Mouse (Mus musculus) gastrocnemius, adult 8-10 months (tissue): ENCODE measurements around the gene Atp8a2. TPM values are rescaled to one million over a fixed set of nuclear protein-coding genes. Genes with fewer than 3 reads are reported as not detected.
"Not testable (repeated sequence)": the region's sequence is repeated elsewhere in the genome, so short reads cannot be mapped to it uniquely, and the experiment has no call there.

ENCODE experiments used
- DNase-seq, 2 experiments: peaks; one replicate each; pipeline ENCODE4 v3.0.0; 2022; ENCODE audit warnings: low spot score in 2 of 2
- total RNA-seq, 4 experiments: library from RNA; stranded (reverse); gene quantifications; 2 replicates each; pipeline ENCODE4 v1.2.4; 2022

The Atp8a2 gene
- total RNA-seq, 4 experiments from 2014 or later: 0.38 to 0.51 (median 0.42) TPM

- no peak for DNase-seq
These were observed 343.8 kb downstream of the Atp8a2 start for GRCm38 (mm10) chr14:59853139-59853538.

DNA sequence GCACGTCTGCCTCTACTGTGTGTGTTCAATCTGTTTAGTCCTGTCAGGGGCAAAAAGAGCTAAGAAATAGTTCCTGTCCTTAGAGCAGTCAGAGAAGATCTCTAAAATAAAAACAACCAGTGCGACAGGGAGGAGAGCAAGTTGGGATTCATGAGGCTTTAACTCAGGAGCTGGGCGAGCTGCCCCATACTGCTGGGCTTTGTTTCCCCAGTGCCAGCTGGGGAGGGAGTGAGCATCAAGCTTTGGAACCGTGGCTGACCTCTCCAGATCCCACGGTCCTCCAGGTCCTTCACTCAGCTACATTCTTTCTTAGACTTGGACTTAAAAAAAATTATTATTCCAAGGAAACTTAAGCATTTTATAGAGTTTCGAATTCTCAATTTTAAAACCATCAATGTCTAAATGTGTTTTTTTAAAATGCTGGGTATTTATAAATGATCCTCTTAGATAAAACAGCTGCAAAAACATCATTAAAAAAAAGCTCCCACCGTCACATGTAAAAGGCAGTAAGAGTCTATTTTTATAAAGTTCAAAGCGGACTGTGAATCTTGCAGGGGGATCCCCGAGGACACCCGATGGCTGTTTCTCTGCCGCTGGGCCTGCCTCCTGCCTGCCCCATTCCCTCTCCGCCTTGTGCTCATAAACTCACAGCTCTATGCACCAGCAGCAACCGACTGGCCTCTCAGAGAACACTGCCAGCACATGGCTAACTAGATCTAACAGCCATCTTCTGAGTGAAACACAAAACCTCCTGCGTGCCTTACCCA, 350.2 kb downstream of the Atp8a2 start:
- no peak for DNase-seq

DNA sequence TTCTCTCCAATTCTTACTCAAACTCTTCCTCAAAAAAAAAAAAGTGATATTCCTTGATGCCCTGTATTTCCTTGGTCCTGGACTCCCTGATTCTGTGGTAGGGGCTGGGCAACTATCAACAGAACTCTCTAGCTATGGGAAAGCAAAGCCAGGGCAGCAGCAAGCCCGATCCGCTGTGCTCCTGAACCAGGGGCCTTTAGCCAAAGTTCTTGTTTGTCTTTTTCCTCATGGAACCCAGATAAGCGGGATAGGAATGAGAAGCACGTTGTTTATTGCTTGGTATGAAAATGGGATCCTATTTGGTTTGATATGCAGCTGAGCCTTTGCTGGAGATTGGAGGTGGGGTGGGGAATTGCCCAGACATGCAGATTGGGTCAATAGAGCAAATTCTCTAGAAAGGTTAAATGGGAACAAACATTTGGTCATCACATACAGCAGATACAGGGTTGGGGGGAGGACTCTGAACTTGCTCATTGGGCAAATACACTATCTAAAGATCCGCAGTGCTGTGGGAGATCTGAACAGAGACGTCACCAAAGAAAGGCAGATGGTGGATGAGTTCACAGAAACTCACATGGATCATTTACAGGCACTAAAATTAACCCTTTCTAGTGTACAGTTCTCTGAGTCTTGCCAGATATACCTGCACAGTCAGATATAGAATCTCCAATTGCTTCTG, 353.6 kb downstream of the Atp8a2 start:
- no peak for DNase-seq

GRCm38 (mm10) chr14:59839951-59840720, 356.8 kb downstream of the Atp8a2 start:
- no peak for DNase-seq

- not testable (repeated sequence) for DNase-seq
These were observed 358.3 kb downstream of the Atp8a2 start for GRCm38 (mm10) chr14:59838446-59839259.

DNA sequence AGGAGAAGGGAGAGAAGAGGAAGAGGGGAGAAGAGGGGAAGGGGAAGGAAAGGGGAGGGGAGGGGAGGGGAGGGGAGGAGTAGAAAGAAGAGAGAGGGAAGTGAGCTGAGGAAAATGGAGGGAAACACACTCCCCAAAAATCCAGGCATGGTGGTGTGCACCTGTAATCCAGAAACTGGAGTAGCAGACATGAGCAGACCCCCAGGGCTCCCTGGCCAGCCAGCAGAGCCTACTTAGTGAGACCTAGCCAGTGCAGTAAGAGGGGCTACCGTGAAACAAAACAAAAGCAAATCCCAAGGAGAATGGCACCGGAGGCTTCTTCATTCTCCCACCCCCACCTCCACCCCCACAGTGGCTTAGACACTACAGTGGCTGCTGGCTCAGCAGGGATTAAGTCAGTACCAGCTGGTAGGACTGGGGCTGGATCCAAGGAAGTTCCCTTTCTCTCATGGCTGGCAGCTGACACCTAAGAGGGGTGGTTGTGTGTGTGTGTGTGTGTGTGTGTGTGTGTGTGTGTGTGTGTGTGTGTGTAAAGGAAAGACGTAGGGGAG, 359.2 kb downstream of the Atp8a2 start:
- DNase-seq: not testable (repeated sequence)

DNA sequence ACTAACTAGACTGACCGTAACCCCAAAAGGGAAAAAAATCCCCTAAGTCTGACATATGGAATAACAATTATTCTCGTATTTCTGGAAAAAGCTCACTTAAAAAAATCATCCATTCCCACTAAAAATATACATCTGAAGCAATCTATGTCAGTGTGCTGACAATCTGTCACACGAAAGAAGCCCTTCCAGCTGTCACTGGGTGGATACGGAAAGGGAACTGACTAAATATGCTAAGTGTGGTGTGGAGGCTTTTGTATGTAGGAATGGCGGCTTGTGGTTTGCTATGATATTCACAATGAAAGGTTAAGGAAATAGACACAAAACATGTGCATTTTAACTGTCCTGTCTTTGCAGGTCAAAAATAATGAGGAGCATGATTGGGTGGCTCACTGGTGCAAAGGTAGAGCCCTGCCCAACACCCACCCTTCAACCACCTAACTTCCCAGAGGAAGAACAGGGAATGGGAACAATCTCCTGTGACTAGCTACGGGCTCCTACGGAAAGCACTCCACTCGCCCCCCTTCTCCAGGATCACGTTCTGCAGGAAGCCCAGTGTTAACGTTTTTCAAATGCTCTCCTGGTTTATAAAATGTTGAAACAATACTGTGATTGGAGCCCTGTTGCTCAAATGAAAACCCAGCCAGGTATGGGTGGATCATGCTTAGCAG, 360.0 kb downstream of the Atp8a2 start:
- no peak for DNase-seq

DNA sequence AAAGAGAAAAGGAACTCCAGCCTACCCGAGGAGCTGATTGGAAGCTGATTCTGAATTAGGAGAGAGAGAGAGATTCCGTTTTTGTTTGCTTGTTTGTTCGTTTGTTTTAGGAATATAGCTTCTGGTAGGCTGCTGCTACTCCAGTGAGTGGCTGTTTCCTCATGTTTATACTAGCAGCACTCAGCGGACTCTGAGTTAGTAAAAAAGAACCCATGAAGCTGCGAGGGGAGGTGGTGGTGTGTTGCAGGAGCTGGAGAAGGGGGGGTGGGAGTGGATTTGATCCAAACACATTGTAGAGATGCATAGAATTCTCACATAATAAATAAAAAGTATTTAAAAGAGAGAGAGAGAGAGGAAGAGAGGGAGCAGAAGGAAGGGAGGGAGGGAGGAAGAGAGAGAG, 367.4 kb downstream of the Atp8a2 start:
- no peak for DNase-seq

- no peak for DNase-seq
These were observed 369.6 kb downstream of the Atp8a2 start for GRCm38 (mm10) chr14:59827409-59827808.

DNA sequence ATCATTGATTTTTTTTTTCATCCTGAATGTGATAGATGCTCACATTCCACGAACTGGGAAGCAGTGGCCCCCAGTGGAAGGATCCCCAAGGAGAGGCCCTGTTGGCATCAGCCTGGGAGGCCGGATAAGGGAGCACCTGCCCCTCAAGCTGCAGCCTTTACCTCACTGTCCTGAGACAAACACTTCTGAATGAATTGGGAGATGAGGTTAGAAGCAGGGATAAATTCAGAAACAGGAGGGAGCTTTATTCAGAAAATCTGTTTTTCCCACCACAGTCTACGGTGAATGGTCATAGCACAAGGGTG, 376.9 kb downstream of the Atp8a2 start:
- DNase-seq: no peak

- no peak for DNase-seq
These were observed 377.5 kb downstream of the Atp8a2 start for GRCm38 (mm10) chr14:59819215-59820114.

DNA sequence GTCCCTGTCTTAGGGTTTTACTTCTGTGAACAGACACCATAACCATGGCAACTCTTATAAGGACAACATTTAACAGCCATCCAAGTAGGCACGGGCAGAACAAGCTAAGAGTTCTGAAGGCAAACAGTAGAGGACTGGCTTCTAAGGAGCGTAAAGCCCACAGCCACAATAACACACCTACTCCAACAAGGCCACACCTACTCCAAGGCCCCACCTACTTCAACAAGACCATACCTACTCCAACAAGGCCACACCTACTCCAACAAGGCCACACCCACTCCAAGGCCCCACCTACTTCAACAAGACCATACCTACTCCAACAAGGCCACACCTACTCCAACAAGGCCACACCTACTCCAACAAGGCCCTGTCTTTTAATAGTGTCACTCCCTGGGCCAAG, 386.7 kb downstream of the Atp8a2 start:
- not testable (repeated sequence) for DNase-seq

DNA sequence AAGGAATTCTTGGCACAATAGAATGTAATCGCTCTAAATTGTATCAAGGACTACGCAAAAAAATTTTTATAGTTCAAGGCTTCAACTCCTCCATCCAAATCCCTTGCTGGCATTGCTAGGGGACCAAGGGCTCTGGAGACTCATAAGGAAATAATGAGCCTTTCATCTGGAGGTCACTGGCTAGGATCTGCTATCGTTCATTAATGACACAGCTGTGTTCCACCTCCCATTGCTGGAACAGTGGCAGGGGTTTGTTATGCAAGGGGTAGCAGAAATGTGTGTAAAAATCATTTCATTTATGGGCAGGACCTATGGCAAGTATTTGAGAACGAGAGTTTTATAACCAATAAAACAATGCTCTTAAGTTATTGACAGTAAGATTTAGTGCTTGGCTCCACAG, 387.2 kb downstream of the Atp8a2 start:
- no peak for DNase-seq

DNA sequence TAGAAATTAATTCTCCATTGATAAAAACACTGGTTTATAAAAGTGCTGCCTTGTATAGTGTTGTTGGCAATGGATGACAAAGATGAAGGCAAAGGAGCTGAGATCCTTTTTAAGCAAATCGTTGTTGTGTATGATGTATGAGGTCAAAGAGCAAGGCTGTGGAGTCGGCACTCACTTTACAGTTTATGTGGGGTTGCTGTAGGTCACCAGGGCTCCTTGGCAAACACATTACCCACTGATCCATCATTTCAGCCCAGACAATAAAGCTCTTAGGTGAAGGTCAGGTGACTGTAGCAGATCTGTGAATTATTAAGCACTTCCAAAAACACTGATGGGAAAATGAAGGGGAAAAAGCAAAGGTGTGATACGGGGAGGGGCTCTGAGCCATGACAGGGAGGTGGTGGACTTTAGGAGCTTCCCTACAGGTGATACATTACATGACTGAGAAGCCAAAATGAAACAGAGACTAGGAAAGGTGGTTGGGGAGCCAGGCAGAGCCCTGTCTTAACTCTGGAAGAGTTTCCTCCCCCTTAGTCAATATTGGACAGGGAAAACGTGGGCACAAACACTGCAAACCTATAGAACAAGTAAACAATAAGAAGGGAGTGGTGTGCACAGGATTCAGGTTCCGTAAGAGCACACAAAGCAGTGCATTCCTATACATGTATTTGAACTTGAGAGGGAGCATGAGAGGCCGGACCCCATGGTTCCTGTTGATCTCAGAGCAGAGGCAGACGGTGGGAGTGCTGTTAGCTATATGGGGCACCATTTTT, 389.3 kb downstream of the Atp8a2 start:
- no peak for DNase-seq

DNA sequence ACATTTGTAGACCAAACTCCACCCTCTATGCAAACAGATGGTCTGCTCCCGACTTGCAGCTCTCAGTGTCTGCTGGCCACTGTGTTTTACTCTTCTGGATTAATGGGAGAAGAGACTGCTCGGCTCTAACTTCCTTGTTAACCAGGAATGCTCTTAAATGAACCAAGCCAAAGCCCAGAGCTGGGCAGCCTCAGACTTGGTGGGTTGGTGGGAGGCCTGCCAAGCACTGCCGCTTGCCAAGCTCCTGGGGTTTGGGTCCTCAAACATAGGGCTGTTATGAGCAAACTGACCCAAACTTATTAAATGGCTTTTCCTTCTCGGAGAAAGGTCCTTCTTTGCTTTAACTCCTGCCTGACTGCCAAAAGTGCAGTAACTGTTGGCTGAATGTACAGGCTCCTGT, 390.1 kb downstream of the Atp8a2 start:
- DNase-seq: no peak

DNA sequence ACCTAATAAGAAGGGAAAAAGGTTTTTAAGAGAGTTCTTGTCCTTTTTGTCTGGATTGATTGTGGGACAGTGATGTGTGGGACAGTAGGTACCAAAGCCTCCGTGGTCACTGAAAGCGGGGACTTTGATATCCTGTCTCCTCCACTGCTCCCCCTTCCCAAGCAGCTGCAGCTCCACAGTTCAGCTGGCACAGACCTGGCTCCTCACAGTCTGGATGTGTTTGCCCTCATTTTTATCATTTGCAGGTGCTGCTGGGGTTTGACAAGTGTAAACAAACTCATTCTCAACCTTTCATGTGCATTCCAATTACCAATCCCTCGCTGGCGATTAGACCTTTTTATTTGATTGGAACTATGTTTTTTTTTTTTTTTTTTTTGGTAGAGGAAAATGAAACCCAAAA, 390.8 kb downstream of the Atp8a2 start:
- DNase-seq: no peak

GRCm38 (mm10) chr14:59805683-59806082, 391.3 kb downstream of the Atp8a2 start:
- DNase-seq: no peak

- DNase-seq: no peak
These were observed 394.9 kb downstream of the Atp8a2 start for GRCm38 (mm10) chr14:59801961-59802599.
